Mouse (Mus musculus) erythroblast, adult 5-6 weeks (primary cell): ENCODE measurements at regions not wholly inside any gene's neighbourhood (a gene's known extent, or its start where the extent isn't known, plus 50 kb on each side); places are given as distances from the start of the nearest gene placed in this dataset.
"Not testable (repeated sequence)": the region's sequence is repeated elsewhere in the genome, so short reads cannot be mapped to it uniquely, and the experiment has no call there.

Experiments
- ATAC-seq: replicated peaks from 2 replicates; pipeline ENCODE4 v1.8.0; 2016; ENCODE audit warnings: moderate number of reproducible peaks, mild to moderate bottlenecking, moderate TSS enrichment, inconsistent platforms; ENCODE audit not compliant: poor library complexity, low FRiP score, severe bottlenecking

GRCm38 (mm10) chr2:84042793-84043192 lies 52.4 kb downstream of the Gm13691 start:
- no peak for ATAC-seq

GRCm38 (mm10) chr2:84048398-84049140 lies 58.2 kb downstream of the Gm13691 start:
- no peak for ATAC-seq

GRCm38 (mm10) chr2:84051883-84052331 lies 61.6 kb downstream of the Gm13691 start:
- ATAC-seq = peak; percentile 96

- ATAC-seq = peak; percentile 99
Measured at GRCm38 (mm10) chr2:84059246-84059645, 68.9 kb downstream of the Gm13691 start.

GRCm38 (mm10) chr2:84061221-84061620 lies 70.9 kb downstream of the Gm13691 start:
- no peak for ATAC-seq

GRCm38 (mm10) chr2:84064371-84064770 lies 74.0 kb downstream of the Gm13691 start:
- no peak for ATAC-seq

- ATAC-seq = no peak
Measured at GRCm38 (mm10) chr2:84065061-84065460, 74.7 kb downstream of the Gm13691 start.

GRCm38 (mm10) chr2:84065749-84066148 lies 75.4 kb downstream of the Gm13691 start:
- no peak for ATAC-seq

GRCm38 (mm10) chr2:84066151-84066693 lies 75.9 kb downstream of the Gm13691 start:
- ATAC-seq = no peak

- ATAC-seq = no peak
Measured at GRCm38 (mm10) chr2:84066785-84067526, 76.6 kb downstream of the Gm13691 start.

GRCm38 (mm10) chr2:84068617-84069016 lies 78.3 kb downstream of the Gm13691 start:
- no peak for ATAC-seq

GRCm38 (mm10) chr2:84069411-84069810 lies 79.1 kb downstream of the Gm13691 start:
- ATAC-seq = not testable (repeated sequence)

- ATAC-seq = no peak
Measured at GRCm38 (mm10) chr2:84072881-84073583, 82.7 kb downstream of the Gm13691 start.

GRCm38 (mm10) chr2:84075944-84076343 lies 85.6 kb downstream of the Gm13691 start:
- no peak for ATAC-seq

GRCm38 (mm10) chr2:84079284-84079683 lies 88.9 kb downstream of the Gm13691 start:
- peak; percentile 92 for ATAC-seq

- ATAC-seq = peak; percentile 59; the same call in 1 of the 2 replicates
Measured at GRCm38 (mm10) chr2:84080228-84080627, 89.9 kb downstream of the Gm13691 start.

- no peak for ATAC-seq
Measured at GRCm38 (mm10) chr2:84094751-84095150, 104.4 kb downstream of the Gm13691 start.

- ATAC-seq = no peak
Measured at GRCm38 (mm10) chr2:84098746-84099145, 108.4 kb downstream of the Gm13691 start.

- ATAC-seq = no peak
Measured at GRCm38 (mm10) chr2:84113562-84113961, 123.2 kb downstream of the Gm13691 start.

- ATAC-seq = no peak
Measured at GRCm38 (mm10) chr2:84119839-84120238, 129.5 kb downstream of the Gm13691 start.
